Mouse (Mus musculus): ENCODE data around the gene Timm8a2. TPM values are rescaled to one million over a fixed set of nuclear protein-coding genes. Genes with fewer than 3 reads are reported as not detected.

Gene Timm8a2
- total and polyA plus RNA-seq, 3 experiments: 0.05 TPM; not detected in 2

DNA sequence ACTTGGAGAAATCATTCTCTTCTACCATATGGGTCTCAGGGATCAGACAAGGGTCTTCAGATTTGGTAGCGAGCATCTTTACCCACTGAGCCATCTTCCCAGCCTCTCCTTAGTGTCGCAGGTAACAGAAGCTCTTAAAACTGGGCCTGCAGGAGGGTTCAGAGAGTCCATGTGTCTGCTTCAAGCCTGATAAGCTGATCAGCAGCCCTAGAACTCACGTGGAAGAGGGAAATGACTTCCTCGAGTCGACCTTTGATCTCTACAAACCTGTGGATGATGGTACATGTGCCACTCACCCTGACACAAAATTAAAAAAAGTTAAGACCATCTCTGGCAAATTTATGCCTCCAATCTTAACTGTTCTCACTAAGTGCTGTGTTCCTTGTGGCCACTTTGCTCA lies 53.5 kb downstream of the Timm8a2 start:
- DNase-seq (ENCODE audit: low spot score) (no peak), ATAC-seq (ENCODE audit: extremely low read depth, insufficient number of reproducible peaks, low FRiP score, poor library complexity, severe bottlenecking) (no peak)
- Histone ChIP-seq H3K4me3 (ENCODE audit: low read depth, low read length) (no peak overlapping the region), H3K9me3 (replicated peaks) (peaks cover 3% of the 10 kb centered on the region), H3K36me3 (replicated peaks) (no peaks in the 10 kb centered on the region), H3K4me1 (ENCODE audit: insufficient read depth, low read depth, low read length) (peaks cover 4% of the 10 kb centered on the region; the same call in 1 of the 2 replicates), H3K27me3 (ENCODE audit: insufficient read depth, low read length) (peaks cover 39% of the 10 kb centered on the region)
- TF ChIP-seq GATA2 (IDR thresholded peaks at IDR 0.05; ENCODE audit: borderline replicate concordance, low read depth, low read length): no peak
- TF ChIP-seq GATA1 (IDR thresholded peaks at IDR 0.05; ENCODE audit: borderline replicate concordance, low read length): no peak
- no peak for TF ChIP-seq POLR2AphosphoS5 (IDR thresholded peaks at IDR 0.05; ENCODE audit: insufficient replicate concordance, low read depth, low read length)
- no peak for TF ChIP-seq TAL1 (conservative IDR thresholded peaks at IDR 0.05; ENCODE audit: low read depth, low read length)
- no peak for TF ChIP-seq CTCF (IDR thresholded peaks at IDR 0.05; ENCODE audit: low read depth, low read length)

Other genes with a start within 250 kb of the Timm8a2 start
- 21.7 and 26.0 TPM in 2 replicates for gene Dock9, start 236.8 kb upstream of the Timm8a2 start, total RNA-seq (2014; fragmentation: Nextera tagmentation)
- gene Dock9, start 236.8 kb upstream of the Timm8a2 start, total RNA-seq (2017): 9.3 and 10.2 TPM in 2 replicates
- 2.7 and 3.4 TPM in 2 replicates for gene Dock9, start 236.8 kb upstream of the Timm8a2 start, polyA plus RNA-seq (2012)
- gene Ubac2, start 156.1 kb upstream of the Timm8a2 start, total RNA-seq (2014; fragmentation: Nextera tagmentation): 37.2 and 57.4 TPM in 2 replicates
- 25.0 and 27.4 TPM in 2 replicates for gene Ubac2, start 156.1 kb upstream of the Timm8a2 start, total RNA-seq (2017)
- 50.8 and 55.3 TPM in 2 replicates for gene Ubac2, start 156.1 kb upstream of the Timm8a2 start, polyA plus RNA-seq (2012)
- not detected in 2 replicates for gene Gpr18, start 118.9 kb upstream of the Timm8a2 start, total RNA-seq (2014; fragmentation: Nextera tagmentation)
- gene Gpr18, start 118.9 kb upstream of the Timm8a2 start, total RNA-seq (2017): 0.12 and 0.27 TPM in 2 replicates
- not detected in 2 replicates for gene Gpr18, start 118.9 kb upstream of the Timm8a2 start, polyA plus RNA-seq (2012)
- 0.24 TPM in 1 of 2 replicates, not detected in the other for gene Gpr183, start 69.5 kb upstream of the Timm8a2 start, total RNA-seq (2014; fragmentation: Nextera tagmentation)
- 6.9 and 7.1 TPM in 2 replicates for gene Gpr183, start 69.5 kb upstream of the Timm8a2 start, total RNA-seq (2017)
- gene Gpr183, start 69.5 kb upstream of the Timm8a2 start, polyA plus RNA-seq (2012): 0.07 and 0.08 TPM in 2 replicates
- gene Tm9sf2, start 72.4 kb downstream of the Timm8a2 start, total RNA-seq (2014; fragmentation: Nextera tagmentation): 76.0 and 81.2 TPM in 2 replicates
- gene Tm9sf2, start 72.4 kb downstream of the Timm8a2 start, total RNA-seq (2017): 162 and 173 TPM in 2 replicates
- 131 and 189 TPM in 2 replicates for gene Tm9sf2, start 72.4 kb downstream of the Timm8a2 start, polyA plus RNA-seq (2012)
- gene Clybl, start 147.0 kb downstream of the Timm8a2 start, total RNA-seq (2014; fragmentation: Nextera tagmentation): 263 and 301 TPM in 2 replicates
- 45.1 and 48.2 TPM in 2 replicates for gene Clybl, start 147.0 kb downstream of the Timm8a2 start, total RNA-seq (2017)
- gene Clybl, start 147.0 kb downstream of the Timm8a2 start, polyA plus RNA-seq (2012): 38.7 and 44.6 TPM in 2 replicates

Measured in G1E (cell line).